Mouse (Mus musculus) erythroid progenitor cell, adult 5-6 weeks (primary cell): Measurements from ENCODE around the gene Pou5f1. TPM values are rescaled to one million over a fixed set of nuclear protein-coding genes. Genes with fewer than 3 reads are reported as not detected.
"Not testable (repeated sequence)": the region's sequence is repeated elsewhere in the genome, so short reads cannot be mapped to it uniquely, and the experiment has no call there.

Source experiments
- ATAC-seq: replicated peaks from 2 replicates; pipeline ENCODE4 v1.8.0; 2016; ENCODE audit warnings: moderate number of reproducible peaks, mild to moderate bottlenecking, moderate TSS enrichment, inconsistent platforms; ENCODE audit not compliant: poor library complexity, low FRiP score, severe bottlenecking
- total RNA-seq, 2 experiments: library from RNA; stranded (forward) in 1 of 2; stranded (reverse) in 1 of 2; fragments of 150-400 nt in 1 of 2; fragments of 186-747, 209-891 nt in 1 of 2; gene quantifications; 2 replicates each; pipeline versions ENCODE4 v1.2.3 to v1.2.4; 2015 to 2017; ENCODE audit warnings: low replicate concordance in 2 of 2

Gene Pou5f1
- total RNA-seq (2015; ENCODE audit: low replicate concordance), result 1.4 TPM in 1 of 2 replicates, not detected in the other
- total RNA-seq (2017; ENCODE audit: low replicate concordance), result 0.26 TPM in 1 of 2 replicates, not detected in the other

GRCm38 (mm10) chr17:35505776-35506175, at the start of gene Pou5f1:
Gene Pou5f1 (plus strand): TSS chr17:35506018.
- ATAC-seq, result no peak

- ATAC-seq, result not testable (repeated sequence)
Observed at GRCm38 (mm10) chr17:35458247-35458646, 47.6 kb upstream of the Pou5f1 start.

GRCm38 (mm10) chr17:35460513-35461341, 45.1 kb upstream of the Pou5f1 start:
- ATAC-seq, result not testable (repeated sequence)

DNA sequence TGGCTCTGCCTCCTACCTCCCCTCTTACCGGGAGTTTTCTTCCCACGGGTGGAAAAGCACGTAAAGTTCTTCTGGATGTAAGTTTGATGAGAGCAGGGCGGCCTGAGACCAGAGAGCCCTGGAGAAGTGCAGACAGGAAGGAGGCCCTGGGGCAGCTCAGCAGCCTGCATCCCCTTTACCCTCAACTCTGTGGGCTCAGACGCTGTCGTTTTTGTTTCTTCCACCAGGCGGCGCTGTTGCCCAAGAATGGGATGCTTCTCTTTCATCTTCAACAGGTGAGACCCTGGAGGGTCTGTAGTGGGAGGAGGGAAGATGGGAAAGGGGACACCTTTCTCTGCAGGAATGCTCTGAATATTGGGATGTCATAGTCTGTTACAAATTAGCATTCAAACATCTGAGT, 40.2 kb upstream of the Pou5f1 start:
- ATAC-seq, result not testable (repeated sequence)

GRCm38 (mm10) chr17:35468936-35469335, 36.9 kb upstream of the Pou5f1 start:
- ATAC-seq, result not testable (repeated sequence)

- ATAC-seq, result no peak
Observed at GRCm38 (mm10) chr17:35469842-35470751, 35.7 kb upstream of the Pou5f1 start, which contains the start of gene H2-Q10. Gene H2-Q10 (plus strand): TSS chr17:35470089.

GRCm38 (mm10) chr17:35484066-35484465, 21.8 kb upstream of the Pou5f1 start:
- peak; percentile 85 for ATAC-seq

DNA sequence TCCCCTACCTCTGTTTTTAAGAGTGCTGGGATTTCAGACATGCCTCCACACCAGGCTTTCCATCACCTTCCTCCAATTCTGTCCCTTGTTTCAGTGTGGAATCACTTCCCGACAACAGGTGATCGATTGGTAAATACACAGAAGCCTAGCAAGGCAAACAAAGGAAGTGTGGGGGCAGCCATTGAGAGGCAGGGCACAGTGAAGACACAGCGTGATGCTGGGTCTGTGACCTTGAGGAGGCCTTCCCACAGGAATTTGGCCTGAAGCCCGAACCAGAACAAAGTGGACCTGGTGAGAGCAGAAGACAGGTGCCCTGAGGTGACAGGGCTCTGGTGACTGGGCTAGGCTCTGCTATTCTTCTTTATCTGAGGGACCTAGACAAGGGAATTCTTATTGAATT, 20.1 kb upstream of the Pou5f1 start:
- no peak for ATAC-seq

DNA sequence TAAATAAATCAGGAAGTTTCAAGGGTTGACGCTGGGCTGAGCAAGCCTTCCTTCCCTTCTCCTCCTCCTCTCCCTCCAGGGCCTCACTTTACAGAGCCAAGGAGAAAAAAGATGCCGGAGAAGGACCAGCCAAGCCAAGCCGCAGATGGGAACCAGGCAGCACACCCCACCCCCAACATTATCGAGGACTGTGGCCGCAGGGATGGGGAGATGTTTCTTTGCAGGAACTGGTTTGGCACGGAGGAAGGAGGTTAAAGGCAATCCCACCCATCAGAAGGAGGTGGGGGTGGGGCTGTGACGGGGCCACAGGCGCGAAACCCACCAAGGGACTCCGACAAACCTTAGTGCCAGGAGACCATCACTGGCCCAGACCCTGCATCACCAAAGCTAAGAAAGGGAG, 19.1 kb upstream of the Pou5f1 start:
- no peak for ATAC-seq

DNA sequence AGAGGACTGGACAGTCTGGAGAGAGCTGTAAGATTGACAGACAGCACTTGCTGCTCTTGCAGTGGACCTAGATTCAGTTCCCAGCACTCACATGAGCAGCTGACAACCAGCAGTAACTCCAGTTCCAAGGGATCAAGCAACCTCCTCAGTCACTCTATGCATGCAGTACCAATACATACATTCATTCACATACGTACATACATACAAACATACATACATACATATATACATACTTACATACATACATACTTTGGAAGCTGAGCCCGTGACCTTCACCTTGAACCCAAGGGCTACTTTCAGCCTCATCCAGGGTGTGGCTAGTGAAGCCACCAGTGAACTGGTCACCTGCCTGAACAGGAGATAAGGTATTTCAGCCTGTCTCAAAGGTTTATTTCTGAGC, 17.8 kb upstream of the Pou5f1 start:
- ATAC-seq, result no peak

GRCm38 (mm10) chr17:35490320-35490719, 15.5 kb upstream of the Pou5f1 start:
- no peak for ATAC-seq

GRCm38 (mm10) chr17:35497124-35497523, 8.7 kb upstream of the Pou5f1 start:
- no peak for ATAC-seq

DNA sequence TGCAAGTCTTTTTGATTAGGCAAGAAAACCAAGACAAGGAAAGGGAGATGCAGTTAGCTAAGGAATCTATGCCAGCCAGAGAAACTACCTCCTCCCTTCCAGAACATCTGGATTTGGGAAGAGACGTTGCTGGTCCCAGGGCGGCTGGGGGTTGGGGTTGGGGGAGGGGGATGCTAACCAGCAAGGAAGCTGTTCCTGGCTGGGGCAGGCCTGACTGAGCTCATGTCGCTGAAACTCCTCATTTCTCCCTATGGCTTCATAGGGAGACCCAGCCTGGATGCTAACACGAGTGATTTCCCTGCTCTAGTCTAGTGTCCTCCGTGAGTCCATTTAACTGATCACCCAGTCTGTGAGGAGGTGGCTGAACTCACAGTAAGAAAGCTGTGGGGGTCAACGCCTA, 3.6 kb upstream of the Pou5f1 start:
- ATAC-seq, result no peak

GRCm38 (mm10) chr17:35502762-35503161, 3.1 kb upstream of the Pou5f1 start:
- ATAC-seq, result no peak

DNA sequence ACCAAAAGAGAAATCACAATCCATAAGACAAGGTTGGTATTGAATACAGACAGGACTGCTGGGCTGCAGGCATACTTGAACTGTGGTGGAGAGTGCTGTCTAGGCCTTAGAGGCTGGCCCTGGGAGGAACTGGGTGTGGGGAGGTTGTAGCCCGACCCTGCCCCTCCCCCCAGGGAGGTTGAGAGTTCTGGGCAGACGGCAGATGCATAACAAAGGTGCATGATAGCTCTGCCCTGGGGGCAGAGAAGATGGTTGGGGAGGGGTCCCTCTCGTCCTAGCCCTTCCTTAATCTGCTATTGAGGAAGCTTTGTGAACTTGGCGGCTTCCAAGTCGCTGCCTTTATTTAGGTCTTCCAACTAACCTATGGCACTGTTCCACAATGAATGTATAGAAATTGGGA, 2.0 kb upstream of the Pou5f1 start:
- no peak for ATAC-seq

- ATAC-seq, result no peak
Observed at GRCm38 (mm10) chr17:35504628-35505481, 963 bp upstream of the Pou5f1 start.

DNA sequence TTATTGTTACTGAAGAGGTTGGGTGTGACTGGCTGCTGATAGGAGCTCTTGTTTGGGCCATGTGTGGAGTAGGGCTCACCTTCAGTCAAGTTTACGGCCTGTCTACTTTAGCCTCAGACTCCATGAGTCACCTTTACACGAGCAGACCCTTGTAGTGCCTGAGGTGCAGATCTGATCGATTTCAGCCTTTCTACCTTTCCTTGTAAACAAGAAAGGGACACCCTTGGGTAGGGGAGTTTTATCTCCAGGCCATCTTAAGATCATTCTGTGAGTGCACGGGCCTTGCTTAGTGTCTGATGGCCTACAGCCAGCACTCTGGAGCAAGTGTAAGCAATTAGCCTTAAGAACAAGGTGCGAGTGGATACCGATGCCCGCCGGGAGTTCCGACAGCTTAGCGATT, 1.1 kb downstream of the Pou5f1 start:
- no peak for ATAC-seq

DNA sequence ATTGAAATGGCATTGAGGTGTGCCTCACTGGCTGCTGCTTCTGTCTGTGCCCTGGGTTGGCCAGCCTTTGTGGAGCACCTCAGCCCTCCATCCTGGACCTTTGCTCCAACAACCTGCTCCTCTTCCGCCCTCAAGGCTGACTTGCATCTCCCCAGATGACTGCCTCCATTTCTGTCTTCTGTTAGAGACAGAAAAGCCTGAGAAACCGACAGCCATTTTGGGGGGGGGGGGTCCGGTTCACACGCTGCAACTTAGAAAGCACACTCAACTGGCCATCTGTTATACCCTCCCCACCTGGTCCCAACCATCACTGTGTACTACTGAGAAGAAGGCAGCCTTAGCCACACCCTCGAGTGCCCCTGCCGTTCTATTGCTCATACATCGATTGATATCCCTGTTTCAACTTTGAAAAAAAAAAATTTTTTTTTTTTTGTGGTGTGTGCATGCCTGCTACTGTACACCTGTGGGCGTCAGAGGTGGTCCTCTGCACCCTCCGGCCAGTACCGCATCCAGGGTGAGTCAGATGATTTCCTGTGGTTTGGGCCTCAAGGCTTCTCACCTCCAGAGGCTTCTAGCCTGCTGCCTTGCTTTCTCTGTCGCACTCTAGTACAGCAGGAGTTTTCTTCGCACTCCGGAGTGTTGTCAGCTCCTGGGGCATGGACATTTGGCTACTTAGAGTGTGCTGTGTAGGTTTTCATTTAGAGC, 1.9 kb downstream of the Pou5f1 start:
- ATAC-seq, result no peak

DNA sequence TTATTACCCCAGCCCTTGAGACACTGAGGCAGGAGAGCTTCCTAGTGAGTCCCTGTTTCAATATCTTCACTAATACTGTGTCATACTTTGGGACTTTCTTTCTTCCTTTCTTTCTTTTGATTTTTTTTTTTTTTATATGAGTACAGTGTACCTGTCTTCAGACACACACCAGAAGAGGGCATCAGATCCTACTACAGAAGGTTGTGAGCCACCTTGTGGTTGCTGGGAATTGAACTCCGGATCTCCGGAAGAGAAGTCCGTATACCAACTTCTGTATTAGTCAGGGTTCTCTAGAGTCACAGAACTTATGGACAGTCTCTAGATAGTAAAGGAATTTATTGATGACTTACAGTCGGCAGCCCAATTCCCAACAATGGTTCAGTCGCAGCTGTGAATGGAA, 2.5 kb downstream of the Pou5f1 start:
- ATAC-seq, result not testable (repeated sequence)
